Mouse (Mus musculus): ENCODE results near the gene Tex2. TPM values are rescaled to one million over a fixed set of nuclear protein-coding genes. Genes with fewer than 3 reads are reported as not detected.

The Tex2 gene
- polyA plus RNA-seq, 1 experiment: 5.8 TPM

DNA sequence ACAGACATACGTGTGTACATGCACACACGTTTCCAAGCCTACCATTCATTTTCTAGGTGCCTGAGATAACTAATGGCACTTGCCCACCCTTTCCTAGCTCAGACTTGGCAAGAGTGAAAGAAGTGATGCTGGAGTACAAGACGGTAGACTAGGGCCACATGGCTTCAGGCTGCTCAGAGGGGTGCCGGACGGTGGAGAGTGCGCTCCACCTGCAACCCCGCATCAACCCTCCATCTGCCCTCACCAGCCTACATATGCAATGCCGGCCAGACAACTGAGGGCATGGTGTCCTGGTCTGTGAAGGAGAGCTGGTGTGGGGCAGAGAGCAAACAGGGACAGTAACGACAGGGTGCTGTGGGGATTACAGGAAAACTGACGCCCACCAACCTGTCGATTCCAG, 22.0 kb downstream of the Tex2 start:
- Histone ChIP-seq H3K4me3 (ENCODE audit: extremely low read depth, insufficient read depth, insufficient read length) (no peak overlapping the region), H3K4me1 (ENCODE audit: control insufficient read depth, insufficient read depth, insufficient read length) (no peaks in the 10 kb centered on the region), H3K36me3 (ENCODE audit: control insufficient read depth, insufficient read depth, low read length) (no peaks in the 10 kb centered on the region), H3K27ac (ENCODE audit: insufficient read depth, low read length) (no peak overlapping the region), H3K27me3 (ENCODE audit: control insufficient read depth, insufficient read depth, low read length) (no peaks in the 10 kb centered on the region)
- no peak for DNase-seq (ENCODE audit: low read depth in 1 of 2, low spot score in 2 of 2)
- WGBS: 96% methylated on average over 11 of the region's 11 CpGs
- no peak for TF ChIP-seq POLR2A (IDR thresholded peaks at IDR 0.05; ENCODE audit: low read depth, low read length)

- no peaks in the 10 kb centered on the region for H3K27me3 ChIP-seq (ENCODE audit: control insufficient read depth, insufficient read depth, low read length)
- no peaks in the 10 kb centered on the region for H3K4me1 ChIP-seq (ENCODE audit: control insufficient read depth, insufficient read depth, insufficient read length)
- no peaks in the 10 kb centered on the region for H3K36me3 ChIP-seq (ENCODE audit: control insufficient read depth, insufficient read depth, low read length)
- H3K4me3 ChIP-seq (ENCODE audit: extremely low read depth, insufficient read depth, insufficient read length): no peak overlapping the region
- no peak for DNase-seq (ENCODE audit: low read depth in 1 of 2, low spot score in 2 of 2)
- WGBS: 96% methylated on average over 5 of the region's 5 CpGs
- TF ChIP-seq CTCF (IDR thresholded peaks at IDR 0.05; ENCODE audit: extremely low read depth, insufficient read depth, insufficient read length, insufficient replicate concordance) (no peak), POLR2A (IDR thresholded peaks at IDR 0.05; ENCODE audit: low read depth, low read length) (no peak)
- no peak overlapping the region for H3K27ac ChIP-seq (ENCODE audit: insufficient read depth, low read length)
These were observed 23.1 kb downstream of the Tex2 start for GRCm38 (mm10) chr11:106590143-106590542.

DNA sequence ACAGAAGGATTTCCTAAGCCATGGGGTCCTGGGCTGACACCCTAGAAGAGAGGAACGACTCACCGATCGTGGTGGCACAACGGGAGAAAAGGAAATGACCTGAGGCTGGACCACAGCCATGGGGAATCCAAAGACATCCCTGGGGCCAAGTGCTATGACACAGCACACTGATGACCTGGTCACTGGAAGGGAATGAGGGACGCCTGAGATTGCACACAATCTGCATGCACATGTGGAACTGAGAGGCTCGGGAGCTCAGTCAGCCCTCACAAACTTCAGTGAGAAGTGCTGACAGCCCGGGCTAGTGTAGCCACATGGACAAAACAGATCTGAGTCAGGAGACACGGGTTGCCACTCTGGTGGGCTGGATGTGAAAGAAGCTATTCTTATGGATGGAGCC, 24.4 kb downstream of the Tex2 start:
- H3K36me3 ChIP-seq (ENCODE audit: control insufficient read depth, insufficient read depth, low read length): no peaks in the 10 kb centered on the region
- H3K4me1 ChIP-seq (ENCODE audit: control insufficient read depth, insufficient read depth, insufficient read length): no peaks in the 10 kb centered on the region
- no peak overlapping the region for H3K27ac ChIP-seq (ENCODE audit: insufficient read depth, low read length)

DNA sequence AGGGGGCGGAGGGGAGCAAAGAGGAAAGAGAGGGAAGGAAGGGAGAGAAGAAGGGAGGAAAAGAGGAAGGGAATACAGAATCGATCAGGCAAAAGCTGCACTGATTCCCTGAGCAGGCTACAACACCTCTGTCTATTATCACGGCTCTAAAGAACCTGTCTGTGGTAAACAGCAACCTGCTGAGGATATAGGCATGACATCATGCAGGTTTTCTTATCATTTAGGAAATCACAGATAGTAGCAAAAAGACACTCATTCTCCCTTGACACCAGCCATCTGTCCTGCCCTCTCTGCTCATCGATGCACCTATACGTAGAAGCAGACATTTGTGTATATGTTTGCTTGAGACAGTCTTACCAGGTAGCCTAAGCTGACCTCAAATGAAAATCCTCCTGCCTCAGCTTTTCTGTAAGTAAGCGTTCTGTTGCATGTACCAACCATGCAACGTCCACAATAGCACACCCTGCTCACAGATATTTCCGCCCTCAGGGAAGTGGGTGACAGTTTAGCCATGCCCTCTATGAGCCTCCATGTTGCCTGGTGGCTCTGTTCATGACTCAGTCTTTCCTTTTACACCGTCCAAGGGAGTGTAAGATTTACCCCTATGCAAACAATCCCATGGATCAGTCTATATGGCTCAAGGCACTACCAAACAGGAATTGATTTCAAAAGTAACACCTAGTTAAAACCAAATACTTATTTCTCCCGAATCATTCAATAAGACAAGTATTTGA, 25.3 kb downstream of the Tex2 start:
- Histone ChIP-seq H3K27me3 (ENCODE audit: control insufficient read depth, insufficient read depth, low read length) (no peaks in the 10 kb centered on the region), H3K36me3 (ENCODE audit: control insufficient read depth, insufficient read depth, low read length) (no peaks in the 10 kb centered on the region), H3K4me3 (ENCODE audit: extremely low read depth, insufficient read depth, insufficient read length) (no peak overlapping the region), H3K4me1 (ENCODE audit: control insufficient read depth, insufficient read depth, insufficient read length) (no peaks in the 10 kb centered on the region), H3K27ac (ENCODE audit: insufficient read depth, low read length) (no peak overlapping the region)
- DNase-seq (ENCODE audit: low read depth in 1 of 2, low spot score in 2 of 2): no peak
- TF ChIP-seq CTCF (IDR thresholded peaks at IDR 0.05; ENCODE audit: extremely low read depth, insufficient read depth, insufficient read length, insufficient replicate concordance) (no peak), POLR2A (IDR thresholded peaks at IDR 0.05; ENCODE audit: low read depth, low read length) (no peak)
- 87% methylated on average over 10 of the region's 10 CpGs for WGBS

More for the DNA sequence above, 24.4 kb downstream of the Tex2 start:
- TF ChIP-seq CTCF (IDR thresholded peaks at IDR 0.05; ENCODE audit: extremely low read depth, insufficient read depth, insufficient read length, insufficient replicate concordance): no peak
- TF ChIP-seq POLR2A (IDR thresholded peaks at IDR 0.05; ENCODE audit: low read depth, low read length): no peak
- WGBS: 72% methylated on average over 8 of the region's 8 CpGs
- Histone ChIP-seq H3K27me3 (ENCODE audit: control insufficient read depth, insufficient read depth, low read length) (no peaks in the 10 kb centered on the region), H3K4me3 (ENCODE audit: extremely low read depth, insufficient read depth, insufficient read length) (no peak overlapping the region)
- DNase-seq (ENCODE audit: low read depth in 1 of 2, low spot score in 2 of 2): no peak

GRCm38 (mm10) chr11:106583801-106584200, 29.4 kb downstream of the Tex2 start:
- H3K4me3 ChIP-seq (ENCODE audit: extremely low read depth, insufficient read depth, insufficient read length): no peak overlapping the region
- H3K27ac ChIP-seq (ENCODE audit: insufficient read depth, low read length): no peak overlapping the region
- DNase-seq (ENCODE audit: low read depth in 1 of 2, low spot score in 2 of 2): no peak
- 95% methylated on average over 1 of the region's 1 CpGs for WGBS
- no peaks in the 10 kb centered on the region for H3K36me3 ChIP-seq (ENCODE audit: control insufficient read depth, insufficient read depth, low read length)
- H3K27me3 ChIP-seq (ENCODE audit: control insufficient read depth, insufficient read depth, low read length): no peaks in the 10 kb centered on the region
- no peaks in the 10 kb centered on the region for H3K4me1 ChIP-seq (ENCODE audit: control insufficient read depth, insufficient read depth, insufficient read length)
- TF ChIP-seq POLR2A (IDR thresholded peaks at IDR 0.05; ENCODE audit: low read depth, low read length): no peak
- TF ChIP-seq CTCF (IDR thresholded peaks at IDR 0.05; ENCODE audit: extremely low read depth, insufficient read depth, insufficient read length, insufficient replicate concordance): no peak

DNA sequence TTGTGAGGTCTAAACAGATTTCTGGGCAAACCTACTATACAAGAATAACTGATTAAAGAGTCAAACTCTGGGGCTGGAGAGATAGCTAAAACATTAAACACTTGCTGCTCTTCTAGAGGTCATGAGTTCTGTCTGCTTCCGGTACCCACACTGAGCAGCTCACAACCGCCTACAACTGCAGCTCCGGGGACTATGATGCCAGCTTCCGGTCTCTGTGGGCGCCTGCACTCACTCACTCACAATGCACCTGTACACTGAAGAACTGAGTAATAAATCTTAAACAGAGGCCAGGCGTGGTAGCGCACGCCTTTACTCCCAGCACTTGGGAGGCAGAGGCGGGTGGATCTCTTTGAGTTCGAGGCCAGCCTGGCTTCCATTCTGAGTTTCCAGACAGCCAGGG, 31.9 kb downstream of the Tex2 start:
- TF ChIP-seq POLR2A (IDR thresholded peaks at IDR 0.05; ENCODE audit: low read depth, low read length) (no peak), CTCF (IDR thresholded peaks at IDR 0.05; ENCODE audit: extremely low read depth, insufficient read depth, insufficient read length, insufficient replicate concordance) (no peak)
- Histone ChIP-seq H3K27ac (ENCODE audit: insufficient read depth, low read length) (no peak overlapping the region), H3K4me1 (ENCODE audit: control insufficient read depth, insufficient read depth, insufficient read length) (no peaks in the 10 kb centered on the region), H3K36me3 (ENCODE audit: control insufficient read depth, insufficient read depth, low read length) (no peaks in the 10 kb centered on the region), H3K27me3 (ENCODE audit: control insufficient read depth, insufficient read depth, low read length) (no peaks in the 10 kb centered on the region), H3K4me3 (ENCODE audit: extremely low read depth, insufficient read depth, insufficient read length) (no peak overlapping the region)
- 87% methylated on average over 10 of the region's 10 CpGs for WGBS
- no peak for DNase-seq (ENCODE audit: low read depth in 1 of 2, low spot score in 2 of 2)

DNA sequence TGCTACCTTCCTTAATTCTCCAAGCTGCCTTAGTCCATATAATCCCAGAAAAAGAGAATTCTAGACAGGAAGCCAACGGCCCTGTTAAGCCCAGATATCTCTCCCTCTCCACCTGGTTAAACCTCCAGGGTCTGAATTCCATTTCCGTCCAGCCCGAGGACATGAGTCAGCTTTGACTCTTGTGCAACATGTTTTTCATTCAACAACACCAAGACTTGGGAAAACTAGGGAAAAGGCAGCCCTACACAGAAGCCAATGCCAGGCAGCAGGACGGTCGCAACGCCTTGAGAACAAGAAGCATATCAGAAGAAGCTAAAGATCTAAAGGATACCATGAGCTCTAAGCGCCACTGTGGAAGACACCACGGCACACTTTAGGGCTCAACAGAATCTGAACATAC, 32.8 kb downstream of the Tex2 start:
- no peak overlapping the region for H3K4me3 ChIP-seq (ENCODE audit: extremely low read depth, insufficient read depth, insufficient read length)
- no peaks in the 10 kb centered on the region for H3K36me3 ChIP-seq (ENCODE audit: control insufficient read depth, insufficient read depth, low read length)
- TF ChIP-seq CTCF (IDR thresholded peaks at IDR 0.05; ENCODE audit: extremely low read depth, insufficient read depth, insufficient read length, insufficient replicate concordance) (no peak), POLR2A (IDR thresholded peaks at IDR 0.05; ENCODE audit: low read depth, low read length) (no peak)
- DNase-seq (ENCODE audit: low read depth in 1 of 2, low spot score in 2 of 2): no peak
- H3K4me1 ChIP-seq (ENCODE audit: control insufficient read depth, insufficient read depth, insufficient read length): no peaks in the 10 kb centered on the region
- no peaks in the 10 kb centered on the region for H3K27me3 ChIP-seq (ENCODE audit: control insufficient read depth, insufficient read depth, low read length)
- WGBS: 89% methylated on average over 8 of the region's 8 CpGs
- H3K27ac ChIP-seq (ENCODE audit: insufficient read depth, low read length): no peak overlapping the region
